Mouse (Mus musculus) heart, embryonic 12.5 days (tissue): ENCODE data around the gene Rplp0. TPM values are rescaled to one million over a fixed set of nuclear protein-coding genes. Genes with fewer than 3 reads are reported as not detected.

Experiments used
- ATAC-seq: fragments of 200-750 bp; cut with Nextera tagmentation; 2 replicates; pipeline ENCODE4 v1.8.0; 2017; ENCODE audit warnings: moderate TSS enrichment, moderate library complexity; ENCODE audit not compliant: insufficient number of reproducible peaks, low FRiP score
- H3K27ac ChIP-seq: fragments of 300-500 bp; sonication (generic); 2 replicates; pipeline ENCODE4 v1.5.1; 2016; ENCODE audit warnings: mild to moderate bottlenecking, moderate library complexity; ENCODE audit not compliant: poor library complexity, severe bottlenecking
- H3K27me3 ChIP-seq: fragments of 300-500 bp; sonication (generic); replicated peaks from 2 replicates; pipeline ENCODE4 v1.6.1; 2016; ENCODE audit warnings: mild to moderate bottlenecking, moderate library complexity
- H3K36me3 ChIP-seq: fragments of 300-500 bp; sonication (generic); 2 replicates; pipeline ENCODE4 v1.6.1; 2016; ENCODE audit warnings: mild to moderate bottlenecking, moderate library complexity
- H3K4me1 ChIP-seq: fragments of 300-500 bp; sonication (generic); replicated peaks from 2 replicates; pipeline ENCODE4 v1.6.1; 2016; ENCODE audit warnings: mild to moderate bottlenecking
- H3K4me2 ChIP-seq: fragments of 300-500 bp; sonication (generic); 2 replicates; pipeline ENCODE4 v1.6.1; 2016; ENCODE audit warnings: mild to moderate bottlenecking, moderate library complexity
- H3K4me3 ChIP-seq: fragments of 300-500 bp; sonication (generic); 2 replicates; pipeline ENCODE4 v1.5.1; 2016; ENCODE audit warnings: mild to moderate bottlenecking
- H3K9ac ChIP-seq: fragments of 300-500 bp; sonication (generic); 2 replicates; pipeline ENCODE4 v1.6.1; 2016; ENCODE audit warnings: mild to moderate bottlenecking, moderate library complexity
- H3K9me3 ChIP-seq: fragments of 300-500 bp; sonication (generic); replicated peaks from 2 replicates; pipeline ENCODE4 v1.6.1; 2016; ENCODE audit warnings: mild to moderate bottlenecking, moderate library complexity
- WGBS: fragments of 180-500 bp; shearing (Covaris S2); methylation state at CpG from one replicate; pipeline ENCODE4 v1.1.7; 2016; 5-methylcytosine and 5-hydroxymethylcytosine counted together
- polyA plus RNA-seq: library from polyadenylated mRNA; unstranded; fragments of >200 nt; fragmentation: Nextera tagmentation; extraction: Ambion mirVana; gene quantifications from 2 replicates; pipeline ENCODE4 v1.2.1, GENCODE M21; 2016

The Rplp0 gene
- polyA plus RNA-seq, 1 experiment from 2014 or later, result 971 TPM

DNA sequence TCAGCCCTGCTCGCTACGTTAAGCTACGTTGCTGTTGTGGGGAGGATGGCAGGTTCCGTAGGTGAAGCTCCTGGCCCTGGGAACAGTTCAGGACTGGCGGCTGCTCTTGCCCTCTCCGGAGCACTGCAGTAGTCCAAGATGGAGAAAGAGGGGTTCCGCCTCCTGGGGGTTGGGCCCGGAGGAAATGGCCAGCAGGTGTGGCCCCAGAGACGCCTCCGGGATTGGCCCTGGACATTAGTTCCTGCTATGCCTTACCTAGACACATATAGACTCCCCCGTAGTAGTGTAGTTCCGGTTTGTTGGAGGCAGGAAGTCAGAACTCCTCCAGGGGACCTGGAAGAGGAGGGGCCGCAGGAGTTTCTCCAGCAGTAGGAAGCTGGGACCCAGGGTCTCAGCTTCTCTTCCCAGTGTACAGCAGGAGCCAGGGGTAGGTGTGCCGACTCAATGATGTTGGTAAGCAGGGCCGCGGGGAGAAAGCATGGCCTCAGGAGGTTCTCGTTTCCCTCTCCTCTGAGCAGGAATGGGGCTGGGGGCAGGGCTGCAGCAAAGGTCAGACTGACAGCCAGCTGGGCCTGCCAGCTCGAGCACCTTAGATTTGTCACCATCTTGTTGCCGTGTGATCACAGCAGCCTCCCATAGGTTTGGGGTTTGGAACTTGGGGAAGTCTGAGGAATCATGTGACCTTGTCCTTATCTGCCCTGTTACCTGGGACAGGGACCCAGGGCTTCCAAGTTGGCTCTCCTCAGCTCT is 16.5 kb upstream of the Rplp0 start:
- WGBS, result 60% methylated on average over 19 of the region's 19 CpGs
- H3K4me3 ChIP-seq, result no peak overlapping the region; the same call in 1 of the 2 replicates
- H3K27ac ChIP-seq, result peak overlapping the region; percentile 82
- no peaks in the 10 kb centered on the region for H3K9me3 ChIP-seq
- H3K4me1 ChIP-seq, result peaks cover 57% of the 10 kb centered on the region
- no peak for ATAC-seq
- H3K4me2 ChIP-seq, result peak overlapping the region; percentile 49
- no peaks in the 10 kb centered on the region for H3K27me3 ChIP-seq
- peaks cover 33% of the 10 kb centered on the region for H3K36me3 ChIP-seq
- H3K9ac ChIP-seq, result peak overlapping the region; percentile 32; the same call in 1 of the 2 replicates

- ATAC-seq, result peak; percentile 54
- H3K36me3 ChIP-seq, result peaks cover 41% of the 10 kb centered on the region
- peaks cover 49% of the 10 kb centered on the region for H3K4me1 ChIP-seq
- peak overlapping the region; percentile 49 for H3K4me2 ChIP-seq
- H3K9me3 ChIP-seq, result no peaks in the 10 kb centered on the region
- H3K27ac ChIP-seq, result peak overlapping the region; percentile 82
- H3K27me3 ChIP-seq, result no peaks in the 10 kb centered on the region
- H3K9ac ChIP-seq, result peak overlapping the region; percentile 32; the same call in 1 of the 2 replicates
- WGBS, result 35% methylated on average over 17 of the region's 17 CpGs
- H3K4me3 ChIP-seq, result no peak overlapping the region
These were observed 15.6 kb upstream of the Rplp0 start for GRCm38 (mm10) chr5:115543509-115544253.

GRCm38 (mm10) chr5:115544655-115545185 is 14.5 kb upstream of the Rplp0 start:
- H3K4me2 ChIP-seq, result no peak overlapping the region
- H3K9ac ChIP-seq, result peak overlapping the region; percentile 39
- H3K4me3 ChIP-seq, result no peak overlapping the region
- WGBS, result 68% methylated on average over 18 of the region's 18 CpGs
- H3K27ac ChIP-seq, result 0 out of 2 replicates have a peak overlapping the region, but pooled peaks have one; percentile 82
- no peaks in the 10 kb centered on the region for H3K27me3 ChIP-seq
- peaks cover 52% of the 10 kb centered on the region for H3K36me3 ChIP-seq
- ATAC-seq, result no peak
- peaks cover 47% of the 10 kb centered on the region for H3K4me1 ChIP-seq
- no peaks in the 10 kb centered on the region for H3K9me3 ChIP-seq

DNA sequence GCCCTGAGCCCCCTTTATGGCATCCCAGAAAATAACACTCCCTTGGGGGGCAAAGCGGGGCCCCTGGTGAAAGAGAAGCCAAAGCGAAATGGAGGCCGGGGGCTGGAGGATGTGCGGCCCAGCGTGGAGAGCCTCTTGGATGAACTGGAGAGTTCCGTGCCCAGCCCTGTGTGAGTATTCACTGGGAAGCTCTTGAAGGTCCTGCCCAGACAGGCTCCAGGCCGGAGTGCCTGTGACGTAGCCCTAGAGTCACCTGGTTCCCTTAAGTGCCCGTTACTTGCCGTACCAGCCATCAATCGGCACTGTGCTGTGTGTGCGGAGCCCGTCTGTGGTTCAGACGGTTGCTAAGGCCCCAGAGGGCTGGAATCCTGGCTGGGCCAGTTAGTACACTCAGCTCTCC is 13.6 kb upstream of the Rplp0 start:
- peaks cover 57% of the 10 kb centered on the region for H3K36me3 ChIP-seq
- WGBS, result 85% methylated on average over 14 of the region's 14 CpGs
- H3K27ac ChIP-seq, result no peak overlapping the region
- no peak overlapping the region for H3K4me2 ChIP-seq
- H3K27me3 ChIP-seq, result no peaks in the 10 kb centered on the region
- H3K4me1 ChIP-seq, result peaks cover 47% of the 10 kb centered on the region
- no peak overlapping the region for H3K9ac ChIP-seq
- no peak for ATAC-seq
- no peak overlapping the region for H3K4me3 ChIP-seq
- H3K9me3 ChIP-seq, result no peaks in the 10 kb centered on the region

DNA sequence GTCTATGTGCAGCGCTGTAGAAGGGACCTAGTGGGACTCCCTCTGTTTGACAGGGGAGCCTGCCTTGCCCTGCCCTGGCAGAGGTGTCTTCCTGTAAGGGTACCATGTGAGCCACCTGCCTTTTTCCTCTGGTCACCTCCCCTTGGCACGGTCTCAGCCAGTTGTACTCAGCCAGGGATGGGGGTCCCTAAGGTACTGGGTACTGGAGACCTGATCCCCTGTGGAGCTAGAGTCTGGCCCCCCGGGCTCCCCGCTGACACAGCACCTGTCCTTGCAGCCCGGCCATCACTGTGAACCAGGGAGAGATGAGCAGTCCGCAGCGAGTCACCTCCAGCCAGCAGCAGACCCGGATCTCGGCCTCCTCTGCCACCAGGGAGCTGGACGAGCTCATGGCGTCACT is 12.7 kb upstream of the Rplp0 start:
- no peaks in the 10 kb centered on the region for H3K9me3 ChIP-seq
- H3K9ac ChIP-seq, result peak overlapping the region; percentile 21; the same call in 1 of the 2 replicates
- 76% methylated on average over 11 of the region's 11 CpGs for WGBS
- H3K4me2 ChIP-seq, result no peak overlapping the region
- H3K4me3 ChIP-seq, result no peak overlapping the region
- H3K36me3 ChIP-seq, result peaks cover 65% of the 10 kb centered on the region
- no peak overlapping the region for H3K27ac ChIP-seq
- no peak for ATAC-seq
- H3K4me1 ChIP-seq, result peaks cover 47% of the 10 kb centered on the region
- H3K27me3 ChIP-seq, result no peaks in the 10 kb centered on the region

DNA sequence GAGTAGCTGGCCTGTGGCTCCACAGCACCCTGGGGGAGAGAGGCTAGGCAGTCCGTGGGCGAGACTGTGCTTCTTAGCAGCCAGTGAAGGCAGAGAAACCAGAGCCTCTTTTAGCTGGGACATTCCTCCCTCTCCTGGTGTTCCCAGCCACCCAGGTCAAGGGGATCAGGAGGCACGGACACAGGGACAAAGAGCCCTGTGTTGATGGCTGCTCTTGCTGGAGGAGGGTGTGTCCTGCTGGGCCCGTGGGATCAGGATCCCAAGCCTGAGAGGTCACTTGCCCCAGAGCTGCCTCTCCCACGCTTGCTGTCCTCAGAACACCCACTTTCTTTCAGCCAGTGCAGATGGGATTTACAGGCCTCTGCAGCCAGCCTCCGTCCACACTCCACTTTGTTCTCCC is 12.3 kb upstream of the Rplp0 start:
- Histone ChIP-seq H3K9me3 (no peaks in the 10 kb centered on the region), H3K4me1 (peaks cover 46% of the 10 kb centered on the region), H3K27ac (no peak overlapping the region), H3K4me3 (no peak overlapping the region), H3K27me3 (no peaks in the 10 kb centered on the region), H3K9ac (peak overlapping the region; percentile 21), H3K4me2 (no peak overlapping the region), H3K36me3 (peaks cover 70% of the 10 kb centered on the region)
- ATAC-seq, result no peak
- 48% methylated on average over 6 of the region's 6 CpGs for WGBS

DNA sequence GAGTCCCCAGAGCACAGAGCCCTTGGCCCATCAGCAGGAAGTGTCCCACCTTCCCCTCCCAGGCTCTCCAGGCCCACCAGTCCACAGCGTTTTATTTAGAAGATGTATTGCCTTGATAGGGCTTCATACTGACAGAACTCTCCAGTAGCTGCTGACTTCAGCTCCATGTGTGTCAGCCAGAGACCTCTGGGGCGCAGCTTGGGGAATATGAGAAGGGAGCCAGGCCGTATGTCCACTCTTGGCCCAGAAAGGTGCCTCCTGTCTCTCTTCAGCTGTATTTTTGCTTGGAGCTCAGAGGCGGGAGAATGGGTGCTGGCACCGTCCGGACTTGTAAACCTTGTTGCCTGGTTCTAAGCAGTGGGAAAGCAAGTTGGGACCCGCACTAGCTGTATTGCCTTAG is 11.8 kb upstream of the Rplp0 start:
- H3K36me3 ChIP-seq, result peaks cover 74% of the 10 kb centered on the region
- H3K4me2 ChIP-seq, result no peak overlapping the region
- H3K27ac ChIP-seq, result no peak overlapping the region
- no peak overlapping the region for H3K4me3 ChIP-seq
- 78% methylated on average over 7 of the region's 7 CpGs for WGBS
- no peaks in the 10 kb centered on the region for H3K9me3 ChIP-seq
- peak overlapping the region; percentile 21 for H3K9ac ChIP-seq
- peaks cover 42% of the 10 kb centered on the region for H3K4me1 ChIP-seq
- ATAC-seq, result no peak
- H3K27me3 ChIP-seq, result no peaks in the 10 kb centered on the region

DNA sequence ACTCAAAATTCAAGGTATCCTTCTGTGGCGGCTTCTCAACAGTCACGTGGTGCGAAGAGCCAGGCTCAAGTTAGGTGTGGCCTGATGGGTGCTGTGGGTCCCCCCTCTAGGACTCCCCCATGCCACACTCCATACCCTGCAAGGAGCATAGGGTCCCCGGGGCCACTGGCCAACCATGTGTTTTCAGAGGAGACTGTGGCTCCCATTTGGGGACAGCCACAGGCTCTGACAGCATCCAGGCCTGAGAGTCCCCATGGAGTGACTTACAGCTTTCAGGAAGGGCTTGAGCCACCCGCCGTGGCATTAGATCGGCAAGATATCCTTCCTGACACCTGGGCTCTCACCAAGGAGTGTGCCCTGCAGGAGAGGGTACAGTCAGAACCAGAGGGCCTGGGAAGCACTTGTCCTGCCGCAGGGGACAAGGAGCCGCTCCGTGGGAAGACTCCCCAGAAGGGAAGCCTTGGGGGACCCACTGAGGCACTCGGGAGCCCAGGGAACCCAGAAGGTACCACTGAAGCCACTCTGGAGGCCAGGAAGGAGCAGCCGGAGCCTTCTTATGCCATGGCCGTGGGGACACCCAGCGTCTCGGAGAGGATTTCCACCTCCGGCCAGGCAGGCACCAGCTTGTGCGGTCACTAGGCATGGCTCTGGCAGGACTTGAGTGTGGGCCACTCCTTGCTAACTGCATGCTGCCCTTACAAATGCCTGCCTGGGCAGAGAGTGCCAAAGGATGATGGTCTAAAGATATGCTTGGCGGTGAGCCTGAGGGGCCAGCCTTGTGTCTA is 10.6 kb upstream of the Rplp0 start:
- H3K9me3 ChIP-seq, result no peaks in the 10 kb centered on the region
- H3K4me2 ChIP-seq, result no peak overlapping the region
- no peaks in the 10 kb centered on the region for H3K27me3 ChIP-seq
- no peak overlapping the region for H3K9ac ChIP-seq
- no peak overlapping the region for H3K4me3 ChIP-seq
- H3K36me3 ChIP-seq, result peaks cover 87% of the 10 kb centered on the region
- ATAC-seq, result no peak
- peaks cover 29% of the 10 kb centered on the region for H3K4me1 ChIP-seq
- no peak overlapping the region for H3K27ac ChIP-seq
- WGBS, result 81% methylated on average over 18 of the region's 18 CpGs

GRCm38 (mm10) chr5:115550482-115551005 is 8.7 kb upstream of the Rplp0 start:
- 0 out of 2 replicates have a peak overlapping the region, but pooled peaks have one; percentile 22 for H3K9ac ChIP-seq
- H3K27ac ChIP-seq, result no peak overlapping the region
- ATAC-seq, result no peak
- 81% methylated on average over 11 of the region's 11 CpGs for WGBS
- H3K4me2 ChIP-seq, result no peak overlapping the region
- H3K9me3 ChIP-seq, result no peaks in the 10 kb centered on the region
- H3K4me3 ChIP-seq, result no peak overlapping the region
- peaks cover 88% of the 10 kb centered on the region for H3K36me3 ChIP-seq
- H3K27me3 ChIP-seq, result no peaks in the 10 kb centered on the region
- H3K4me1 ChIP-seq, result peaks cover 13% of the 10 kb centered on the region

GRCm38 (mm10) chr5:115551386-115551785 is 7.9 kb upstream of the Rplp0 start:
- no peaks in the 10 kb centered on the region for H3K9me3 ChIP-seq
- H3K4me2 ChIP-seq, result no peak overlapping the region
- H3K4me1 ChIP-seq, result peaks cover 15% of the 10 kb centered on the region
- H3K4me3 ChIP-seq, result no peak overlapping the region
- H3K9ac ChIP-seq, result 0 out of 2 replicates have a peak overlapping the region, but pooled peaks have one; percentile 22
- H3K27ac ChIP-seq, result no peak overlapping the region
- H3K36me3 ChIP-seq, result peaks cover 80% of the 10 kb centered on the region
- no peak for ATAC-seq
- H3K27me3 ChIP-seq, result no peaks in the 10 kb centered on the region
- whole genome bisulfite sequencing, result 68% methylated on average over 12 of the region's 12 CpGs
